Comparison of ENCODE assay signal across 15 mouse cellular contexts in the genomic region with DNA sequence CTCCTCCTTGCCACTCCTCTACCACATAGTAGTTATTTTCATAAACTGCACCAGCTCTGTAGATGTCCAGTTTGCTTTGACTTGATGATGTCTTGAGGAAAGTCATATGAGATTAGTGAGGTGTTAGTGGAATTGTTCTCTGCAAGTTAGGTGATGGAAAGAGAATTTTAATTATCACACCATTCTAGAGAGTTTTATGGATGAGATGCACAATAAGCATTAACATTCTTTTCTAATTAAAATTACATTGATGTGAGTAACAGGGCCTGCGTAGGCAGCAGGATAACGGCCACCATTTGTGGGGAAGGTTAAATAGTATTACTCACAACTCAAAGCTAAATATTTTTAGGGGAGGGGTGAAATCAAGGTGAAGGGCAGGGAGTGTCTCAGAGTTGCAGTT.
"Had no signal": no experiment of that assay in that cellular context is flagged by ENCODE, and none has a peak within 500 bp of the region (broad histone marks: within the 10 kb centered on the region; RNA-seq: fewer than 3 reads in every experiment).

No protein-coding gene starts in this region.

- DNase-seq: gastrocnemius, postnatal 14 days; gastrocnemius, postnatal 36 days; heart, adult 11 months; heart, adult 2 months; heart, postnatal 14 days; heart, postnatal 36 days; kidney, adult 11 months; kidney, adult 2 months; kidney, adult 9 months; kidney, postnatal 14 days; kidney, postnatal 36 days; layer of hippocampus, adult 9-11 months; layer of hippocampus, postnatal 36 days; liver; liver, embryonic 13.5 days had no signal
